Mouse (Mus musculus) heart, embryonic 12.5 days (tissue): ENCODE results near the gene Klhl40. TPM values are rescaled to one million over a fixed set of nuclear protein-coding genes. Genes with fewer than 3 reads are reported as not detected.

Experiments
- ATAC-seq: fragments of 200-750 bp; cut with Nextera tagmentation; 2 replicates; pipeline ENCODE4 v1.8.0; 2017; ENCODE audit warnings: moderate TSS enrichment, moderate library complexity; ENCODE audit not compliant: insufficient number of reproducible peaks, low FRiP score
- H3K27ac ChIP-seq: fragments of 300-500 bp; sonication (generic); 2 replicates; pipeline ENCODE4 v1.5.1; 2016; ENCODE audit warnings: mild to moderate bottlenecking, moderate library complexity; ENCODE audit not compliant: poor library complexity, severe bottlenecking
- H3K27me3 ChIP-seq: fragments of 300-500 bp; sonication (generic); replicated peaks from 2 replicates; pipeline ENCODE4 v1.6.1; 2016; ENCODE audit warnings: mild to moderate bottlenecking, moderate library complexity
- H3K36me3 ChIP-seq: fragments of 300-500 bp; sonication (generic); 2 replicates; pipeline ENCODE4 v1.6.1; 2016; ENCODE audit warnings: mild to moderate bottlenecking, moderate library complexity
- H3K4me1 ChIP-seq: fragments of 300-500 bp; sonication (generic); replicated peaks from 2 replicates; pipeline ENCODE4 v1.6.1; 2016; ENCODE audit warnings: mild to moderate bottlenecking
- H3K4me2 ChIP-seq: fragments of 300-500 bp; sonication (generic); 2 replicates; pipeline ENCODE4 v1.6.1; 2016; ENCODE audit warnings: mild to moderate bottlenecking, moderate library complexity
- H3K4me3 ChIP-seq: fragments of 300-500 bp; sonication (generic); 2 replicates; pipeline ENCODE4 v1.5.1; 2016; ENCODE audit warnings: mild to moderate bottlenecking
- H3K9ac ChIP-seq: fragments of 300-500 bp; sonication (generic); 2 replicates; pipeline ENCODE4 v1.6.1; 2016; ENCODE audit warnings: mild to moderate bottlenecking, moderate library complexity
- H3K9me3 ChIP-seq: fragments of 300-500 bp; sonication (generic); replicated peaks from 2 replicates; pipeline ENCODE4 v1.6.1; 2016; ENCODE audit warnings: mild to moderate bottlenecking, moderate library complexity
- WGBS: fragments of 180-500 bp; shearing (Covaris S2); methylation state at CpG from one replicate; pipeline ENCODE4 v1.1.7; 2016; 5-methylcytosine and 5-hydroxymethylcytosine counted together
- polyA plus RNA-seq: library from polyadenylated mRNA; unstranded; fragments of >200 nt; fragmentation: Nextera tagmentation; extraction: Ambion mirVana; gene quantifications from 2 replicates; pipeline ENCODE4 v1.2.1, GENCODE M21; 2016

The Klhl40 gene
- polyA plus RNA-seq, 1 experiment from 2014 or later = 1.1 TPM

DNA sequence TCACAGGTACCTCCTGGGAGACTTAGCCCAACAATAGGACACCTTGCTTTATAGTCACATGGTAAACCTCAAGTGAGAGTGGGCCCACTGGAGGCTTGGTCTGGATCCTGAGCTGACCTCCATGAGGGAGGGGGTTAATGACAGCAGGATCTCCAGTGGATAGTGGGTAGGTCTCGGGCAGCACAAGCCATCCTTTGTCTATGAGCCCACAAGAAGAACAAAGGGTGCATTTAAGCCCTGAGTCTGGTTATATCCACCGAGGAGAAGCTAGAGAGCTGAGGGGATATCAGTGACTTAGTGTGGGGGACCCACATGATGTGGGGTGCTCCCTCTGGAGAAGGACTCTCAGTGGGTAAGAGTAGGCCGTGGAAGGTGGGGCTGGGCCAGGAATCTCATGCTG, 31.1 kb downstream of the Klhl40 start:
- no peak for ATAC-seq
- WGBS = 52% methylated on average over 3 of the region's 3 CpGs
- no peaks in the 10 kb centered on the region for H3K27me3 ChIP-seq
- no peak overlapping the region for H3K27ac ChIP-seq
- no peak overlapping the region for H3K9ac ChIP-seq
- no peaks in the 10 kb centered on the region for H3K36me3 ChIP-seq
- no peaks in the 10 kb centered on the region for H3K9me3 ChIP-seq
- no peak overlapping the region for H3K4me2 ChIP-seq
- H3K4me3 ChIP-seq = no peak overlapping the region
- H3K4me1 ChIP-seq = peaks cover 39% of the 10 kb centered on the region

DNA sequence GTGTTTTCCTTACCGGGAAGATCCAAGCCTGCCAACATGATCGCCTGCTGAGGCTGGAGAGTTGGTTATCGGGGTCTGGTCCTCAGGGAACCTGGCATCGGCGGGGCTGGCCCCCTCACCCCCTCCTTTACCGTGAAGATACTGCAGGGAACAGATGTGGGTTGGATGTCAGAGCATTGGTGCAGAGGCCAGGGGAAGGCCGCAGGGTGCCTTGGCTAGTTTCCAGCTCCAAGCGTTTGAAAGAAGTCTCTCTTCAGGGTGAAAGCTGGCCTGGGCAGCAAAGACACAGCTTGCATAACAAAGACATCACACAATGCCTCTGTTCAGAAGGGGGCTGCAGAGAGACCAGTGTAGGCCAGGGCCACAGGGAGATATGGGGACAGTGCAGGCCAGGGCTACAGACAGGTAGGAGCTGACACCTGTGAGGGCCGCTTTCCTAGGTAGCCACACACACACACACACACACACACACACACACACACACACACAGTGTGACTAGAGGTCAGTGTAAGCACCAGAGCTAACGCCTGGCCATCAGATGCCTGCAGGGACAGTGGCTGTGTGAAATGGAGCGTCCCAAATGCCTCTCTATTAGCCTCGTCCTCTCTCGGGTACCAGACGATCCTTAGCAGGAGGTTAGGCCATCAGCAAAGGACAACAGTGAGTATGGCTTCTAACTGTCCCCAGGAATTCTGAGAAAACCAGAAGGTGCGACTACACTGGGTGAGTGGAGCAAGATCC, 32.8 kb downstream of the Klhl40 start:
- H3K9ac ChIP-seq = no peak overlapping the region
- H3K36me3 ChIP-seq = no peaks in the 10 kb centered on the region
- no peak overlapping the region; the same call in 1 of the 2 replicates for H3K4me2 ChIP-seq
- no peaks in the 10 kb centered on the region for H3K27me3 ChIP-seq
- H3K27ac ChIP-seq = no peak overlapping the region
- WGBS = 36% methylated on average over 15 of the region's 15 CpGs
- H3K9me3 ChIP-seq = no peaks in the 10 kb centered on the region
- ATAC-seq = 0 out of 2 replicates have a peak, but pooled peaks have one; percentile 37
- H3K4me1 ChIP-seq = peaks cover 37% of the 10 kb centered on the region
- no peak overlapping the region for H3K4me3 ChIP-seq

DNA sequence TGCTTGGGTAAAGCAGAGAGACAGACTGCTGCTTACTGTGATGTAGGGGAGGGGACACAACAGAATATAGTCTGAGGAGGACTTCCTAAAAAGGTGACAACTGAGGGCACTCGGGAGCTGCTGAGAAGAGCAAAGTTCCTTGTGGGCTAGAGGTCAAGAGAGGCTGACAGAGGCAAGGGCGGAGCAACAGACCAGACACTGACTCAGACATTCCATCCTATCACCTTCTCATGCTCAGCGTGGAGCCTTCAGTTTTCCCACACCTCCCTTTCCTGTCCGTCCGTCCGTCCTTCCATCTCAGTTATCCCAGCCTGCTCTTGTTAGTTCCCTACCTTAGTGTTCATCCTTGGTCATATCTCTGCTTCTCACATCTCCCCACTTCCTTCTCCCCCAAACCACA, 37.8 kb downstream of the Klhl40 start:
- Histone ChIP-seq H3K4me2 (no peak overlapping the region), H3K27ac (no peak overlapping the region), H3K9ac (no peak overlapping the region), H3K36me3 (no peaks in the 10 kb centered on the region), H3K4me1 (peaks cover 15% of the 10 kb centered on the region), H3K9me3 (no peaks in the 10 kb centered on the region), H3K27me3 (0 out of 2 replicates have a peak, but pooled peaks cover 4% of the 10 kb centered on the region), H3K4me3 (no peak overlapping the region)
- no peak for ATAC-seq
- WGBS = 27% methylated on average over 6 of the region's 6 CpGs

DNA sequence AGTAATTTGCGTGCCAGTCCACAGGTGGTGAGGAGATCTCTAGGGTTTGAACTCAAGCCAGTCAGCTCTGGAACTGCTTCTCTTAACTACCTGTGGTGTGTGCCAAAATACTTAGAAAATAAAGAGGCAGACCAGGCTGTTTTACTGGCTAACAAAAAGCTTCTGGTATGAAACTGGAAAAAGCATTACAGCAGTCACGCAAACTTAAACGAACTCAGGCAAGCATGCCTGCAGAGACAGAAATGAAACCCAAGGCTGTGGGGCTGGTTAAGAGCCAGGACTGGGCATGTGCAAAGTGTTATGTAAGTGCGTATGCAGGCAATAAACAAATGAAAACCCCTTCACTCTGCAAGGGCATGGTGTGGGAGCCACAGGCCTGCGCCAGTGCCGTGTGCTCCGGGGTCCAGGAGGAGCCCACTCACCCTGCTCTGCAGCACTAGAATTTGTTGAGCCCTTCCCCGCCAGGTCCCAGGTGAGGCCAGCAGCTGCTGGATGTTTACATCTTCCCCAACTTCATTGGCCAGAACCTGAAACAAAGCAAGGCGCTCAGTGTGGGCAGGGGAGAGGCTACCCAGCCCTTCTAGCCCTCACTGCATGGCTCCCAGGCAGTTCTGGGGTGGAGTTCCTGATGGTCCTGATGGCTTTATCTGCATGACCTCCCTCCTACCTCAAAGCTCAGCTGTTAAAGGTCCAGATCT, 41.8 kb downstream of the Klhl40 start:
- Histone ChIP-seq H3K4me3 (no peak overlapping the region), H3K4me1 (peaks cover 8% of the 10 kb centered on the region), H3K4me2 (no peak overlapping the region), H3K9ac (no peak overlapping the region), H3K36me3 (no peaks in the 10 kb centered on the region), H3K27ac (no peak overlapping the region), H3K9me3 (no peaks in the 10 kb centered on the region), H3K27me3 (peaks cover 15% of the 10 kb centered on the region; the same call in 1 of the 2 replicates)
- WGBS = 77% methylated on average over 9 of the region's 9 CpGs
- ATAC-seq = no peak

DNA sequence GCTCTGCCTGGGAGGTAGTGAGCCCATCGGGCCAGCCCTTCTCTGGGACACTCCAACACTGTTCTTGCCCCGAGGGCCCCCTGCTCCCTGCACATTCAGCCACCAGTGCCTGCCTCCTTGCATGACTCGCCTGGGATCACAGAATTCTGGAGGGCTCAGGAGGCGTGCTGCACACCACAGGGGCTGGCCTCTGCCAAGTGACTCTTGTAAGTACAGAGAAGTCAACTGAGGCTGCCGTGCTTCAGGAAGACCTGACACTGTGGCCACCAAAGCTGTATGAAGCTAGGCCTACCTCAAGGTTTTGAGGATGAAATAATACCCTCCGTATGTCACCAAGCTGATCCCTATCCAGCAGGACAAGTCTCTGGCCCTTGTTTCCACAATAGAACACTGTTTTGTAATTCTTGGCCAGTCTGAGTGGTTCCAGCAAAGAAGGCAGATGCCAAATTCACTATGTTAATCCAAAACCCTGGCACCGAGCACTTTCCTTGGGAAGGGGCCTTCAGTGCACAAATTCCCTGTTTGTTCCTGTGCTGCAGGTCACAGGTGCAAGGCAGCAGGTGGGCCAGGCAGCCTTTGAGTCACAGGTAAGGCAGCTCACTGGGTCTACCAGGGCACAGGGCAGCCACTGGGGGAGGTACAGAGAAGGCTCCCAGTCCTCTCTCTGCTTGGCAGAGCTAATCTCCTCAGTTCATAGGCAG, 42.5 kb downstream of the Klhl40 start:
- Histone ChIP-seq H3K4me3 (no peak overlapping the region), H3K4me1 (peaks cover 8% of the 10 kb centered on the region), H3K36me3 (no peaks in the 10 kb centered on the region), H3K27me3 (peaks cover 15% of the 10 kb centered on the region; the same call in 1 of the 2 replicates), H3K27ac (no peak overlapping the region), H3K9me3 (no peaks in the 10 kb centered on the region), H3K9ac (no peak overlapping the region), H3K4me2 (no peak overlapping the region)
- WGBS = 50% methylated on average over 7 of the region's 7 CpGs
- no peak for ATAC-seq

DNA sequence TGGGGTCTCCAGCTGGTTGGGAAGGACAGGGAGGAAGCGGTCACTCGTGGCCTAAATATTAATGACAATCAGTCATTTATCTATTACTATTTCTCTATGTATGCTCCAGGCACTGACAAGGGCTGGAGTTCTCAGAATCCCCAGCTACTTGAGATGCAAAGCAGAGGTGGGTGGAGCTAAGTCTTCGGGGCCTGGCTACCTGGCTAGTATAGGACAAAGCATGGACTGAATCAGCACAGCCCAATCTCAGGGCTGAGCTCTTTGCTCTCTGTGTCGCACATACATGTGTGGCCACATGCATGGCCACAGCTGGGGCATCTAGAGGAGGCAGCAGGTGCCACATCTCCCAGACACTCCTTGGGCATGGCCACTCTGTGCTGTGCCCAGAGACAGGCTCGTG, 43.4 kb downstream of the Klhl40 start:
- no peak overlapping the region for H3K9ac ChIP-seq
- H3K4me2 ChIP-seq = no peak overlapping the region
- H3K36me3 ChIP-seq = no peaks in the 10 kb centered on the region
- no peak overlapping the region for H3K4me3 ChIP-seq
- 70% methylated on average over 5 of the region's 5 CpGs for WGBS
- ATAC-seq = no peak
- H3K9me3 ChIP-seq = no peaks in the 10 kb centered on the region
- no peak overlapping the region for H3K27ac ChIP-seq
- peaks cover 3% of the 10 kb centered on the region; the same call in 1 of the 2 replicates for H3K4me1 ChIP-seq
- H3K27me3 ChIP-seq = peaks cover 12% of the 10 kb centered on the region; the same call in 1 of the 2 replicates

DNA sequence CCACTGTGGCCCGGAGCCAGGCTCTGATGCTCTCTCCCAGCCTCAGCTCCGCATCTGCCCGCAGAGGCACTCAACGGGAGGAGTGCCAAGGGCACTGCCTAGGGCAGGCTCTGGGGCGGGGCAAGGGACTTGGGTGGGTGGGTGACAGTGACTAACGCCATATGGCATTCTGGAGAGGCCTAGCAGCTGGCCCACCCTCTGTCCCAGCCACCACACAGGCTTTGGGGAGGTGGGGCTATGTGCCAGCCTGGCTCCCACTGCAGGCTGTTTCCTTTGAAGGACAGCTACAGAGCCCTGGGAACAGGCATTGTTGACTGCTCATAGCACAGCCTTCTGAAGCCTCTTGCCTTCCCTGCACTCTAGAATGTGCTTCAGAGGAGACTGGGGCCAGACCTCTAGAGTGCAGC, 45.2 kb downstream of the Klhl40 start:
- H3K4me2 ChIP-seq = no peak overlapping the region
- WGBS = 76% methylated on average over 6 of the region's 6 CpGs

DNA sequence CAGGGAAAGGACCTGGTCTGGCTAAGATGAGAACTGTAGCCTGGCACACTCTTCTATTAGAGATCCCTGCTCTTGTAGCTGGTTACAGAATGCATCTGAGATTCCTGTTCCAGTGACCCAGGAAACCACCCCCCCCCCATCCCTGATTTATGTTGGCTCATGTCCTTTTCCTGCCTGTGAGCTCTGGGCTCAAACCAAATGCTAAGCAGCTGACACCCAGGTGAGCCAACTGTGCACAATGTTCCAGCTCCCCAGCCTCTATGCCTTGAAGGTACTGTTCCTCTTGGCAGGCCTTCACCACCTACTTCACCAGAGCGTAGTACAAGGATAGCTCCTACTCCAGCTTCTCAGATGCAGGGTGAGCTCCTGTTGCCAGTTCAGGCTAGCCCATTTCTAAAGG, 45.6 kb downstream of the Klhl40 start:
- Histone ChIP-seq H3K4me2 (no peak overlapping the region), H3K4me3 (no peak overlapping the region), H3K27ac (no peak overlapping the region), H3K9me3 (no peaks in the 10 kb centered on the region), H3K9ac (no peak overlapping the region), H3K36me3 (no peaks in the 10 kb centered on the region), H3K27me3 (peaks cover 12% of the 10 kb centered on the region; the same call in 1 of the 2 replicates), H3K4me1 (peaks cover 3% of the 10 kb centered on the region; the same call in 1 of the 2 replicates)
- 73% methylated on average over 1 of the region's 1 CpGs for WGBS
- ATAC-seq = no peak

More for the DNA sequence above, 45.2 kb downstream of the Klhl40 start:
- H3K9me3 ChIP-seq = no peaks in the 10 kb centered on the region
- H3K4me3 ChIP-seq = no peak overlapping the region
- no peaks in the 10 kb centered on the region for H3K36me3 ChIP-seq
- H3K9ac ChIP-seq = no peak overlapping the region
- ATAC-seq = no peak; the same call in 1 of the 2 replicates
- no peak overlapping the region for H3K27ac ChIP-seq
- peaks cover 12% of the 10 kb centered on the region; the same call in 1 of the 2 replicates for H3K27me3 ChIP-seq
- H3K4me1 ChIP-seq = peaks cover 3% of the 10 kb centered on the region; the same call in 1 of the 2 replicates

DNA sequence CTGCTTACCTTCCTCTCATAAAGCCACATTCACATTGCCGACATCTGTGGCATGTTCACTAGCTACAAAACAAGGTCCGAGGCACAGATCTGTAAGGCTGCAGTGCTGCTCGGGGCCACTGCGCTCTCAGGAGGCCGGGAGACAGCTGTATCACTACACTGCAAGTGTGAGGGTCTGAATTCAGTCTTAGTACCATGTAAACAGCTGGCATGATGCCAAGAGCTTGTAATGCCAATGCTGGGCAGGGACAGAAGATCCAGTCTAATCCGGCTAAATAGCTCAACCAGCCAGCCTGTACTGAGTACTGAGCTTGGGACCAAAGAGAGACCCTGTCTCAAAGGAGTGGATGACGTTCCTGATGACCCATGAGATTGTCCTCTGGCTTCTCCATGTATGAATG, 46.6 kb downstream of the Klhl40 start:
- H3K9me3 ChIP-seq = no peaks in the 10 kb centered on the region
- H3K27me3 ChIP-seq = peaks cover 12% of the 10 kb centered on the region; the same call in 1 of the 2 replicates
- no peak overlapping the region for H3K4me3 ChIP-seq
- ATAC-seq = no peak
- no peak overlapping the region for H3K27ac ChIP-seq
- H3K4me2 ChIP-seq = no peak overlapping the region
- no peak overlapping the region for H3K9ac ChIP-seq
- WGBS = 77% methylated on average over 7 of the region's 7 CpGs
- peaks cover 3% of the 10 kb centered on the region; the same call in 1 of the 2 replicates for H3K4me1 ChIP-seq
- no peaks in the 10 kb centered on the region for H3K36me3 ChIP-seq

DNA sequence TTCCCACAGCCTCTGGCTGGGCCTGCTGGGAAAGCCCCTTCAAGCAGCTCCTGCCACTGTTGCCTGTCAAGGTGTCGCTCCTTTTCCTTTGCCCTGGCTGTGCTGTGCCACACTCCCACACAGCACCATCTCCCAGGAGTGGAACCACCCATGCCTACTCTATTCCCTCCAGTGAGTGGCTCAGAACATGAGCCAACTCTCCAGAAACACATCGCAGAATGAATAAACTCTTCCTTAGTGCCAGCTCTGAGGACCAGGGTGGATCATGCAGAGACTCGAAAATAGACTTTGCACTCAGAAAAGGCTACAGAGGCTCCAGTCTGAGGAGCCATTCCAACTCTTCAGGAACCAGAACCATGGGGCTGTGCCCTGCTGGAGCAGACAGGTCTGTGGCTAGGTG, 48.9 kb downstream of the Klhl40 start:
- no peak for ATAC-seq
- 76% methylated on average over 3 of the region's 3 CpGs for WGBS
- peaks cover 3% of the 10 kb centered on the region; the same call in 1 of the 2 replicates for H3K4me1 ChIP-seq

DNA sequence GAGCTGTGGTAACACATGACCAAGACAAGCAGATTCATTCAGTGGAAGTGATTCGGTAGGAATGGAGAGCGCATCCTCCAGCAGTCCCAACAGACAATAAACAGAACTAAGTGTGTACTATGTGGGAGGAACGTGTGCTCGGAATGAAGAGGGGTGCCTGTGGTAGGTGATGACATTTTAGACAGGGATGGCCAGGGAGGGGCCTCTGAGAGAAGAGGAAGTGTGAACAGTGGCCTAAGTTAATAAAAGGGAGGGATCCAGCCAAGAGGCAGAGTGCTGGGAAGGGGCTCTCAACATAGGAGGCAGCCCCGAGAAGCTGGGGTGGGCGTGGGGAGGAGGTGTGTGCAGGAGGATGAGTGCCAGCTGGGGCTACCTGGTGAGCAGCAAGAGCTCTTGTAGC, 50.9 kb downstream of the Klhl40 start:
- Histone ChIP-seq H3K9me3 (no peaks in the 10 kb centered on the region), H3K27me3 (no peaks in the 10 kb centered on the region), H3K27ac (no peak overlapping the region), H3K4me1 (no peaks in the 10 kb centered on the region), H3K9ac (no peak overlapping the region), H3K4me2 (no peak overlapping the region), H3K36me3 (no peaks in the 10 kb centered on the region), H3K4me3 (no peak overlapping the region)
- WGBS = 57% methylated on average over 6 of the region's 6 CpGs
- ATAC-seq = no peak

More for the DNA sequence above, 48.9 kb downstream of the Klhl40 start:
- H3K27ac ChIP-seq = no peak overlapping the region
- H3K27me3 ChIP-seq = 0 out of 2 replicates have a peak, but pooled peaks cover 6% of the 10 kb centered on the region
- H3K9me3 ChIP-seq = no peaks in the 10 kb centered on the region
- H3K4me3 ChIP-seq = no peak overlapping the region
- H3K4me2 ChIP-seq = no peak overlapping the region
- no peak overlapping the region for H3K9ac ChIP-seq
- H3K36me3 ChIP-seq = no peaks in the 10 kb centered on the region
